8 mouse cellular contexts compared by ENCODE assay signal in the genomic region with DNA sequence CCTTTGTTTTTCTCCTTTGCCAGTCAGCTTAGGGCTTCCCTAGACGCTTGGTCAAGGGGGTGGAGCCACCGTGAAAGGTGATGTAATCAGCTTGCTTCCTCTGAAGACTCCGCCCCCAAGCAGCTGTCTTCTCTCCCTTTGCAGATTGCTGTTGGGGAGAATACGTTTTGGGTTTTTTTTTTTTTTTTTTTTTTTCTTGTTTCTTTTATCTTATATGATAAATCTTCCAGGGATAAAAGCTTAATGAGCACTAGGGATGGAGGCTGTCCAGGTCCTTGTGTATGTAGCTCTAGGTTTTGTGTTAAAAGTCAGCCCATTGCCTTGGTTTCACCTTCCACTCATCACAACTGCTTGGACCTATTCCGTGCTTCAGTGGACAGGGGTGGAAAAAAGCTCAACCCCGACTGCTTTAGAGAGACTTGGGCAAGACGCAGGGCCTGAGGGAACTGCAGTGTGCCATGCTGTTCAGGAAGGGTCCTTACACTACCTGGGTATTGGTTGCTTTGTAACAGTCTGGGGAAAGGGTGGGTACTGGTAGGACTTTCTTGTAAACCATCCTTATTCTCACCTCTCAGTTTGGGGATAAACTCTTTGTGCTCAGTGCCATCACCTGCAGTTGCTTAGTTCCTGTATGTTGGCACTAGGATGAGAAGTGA. TPM values are rescaled to one million over a fixed set of nuclear protein-coding genes. Genes with fewer than 3 reads are reported as not detected.
DNase-seq lines count a peak whose midpoint lies in the region; ATAC-seq and TF ChIP-seq lines count a peak whose summit lies in the region.

No protein-coding gene starts in this region.

- WGBS in hindbrain, embryonic 14.5 days, result 3% methylated on average over 7 of the region's 7 CpGs

- POLR2A ChIA-PET in Patski (lab: Charles Lee), result interaction anchor here (0.5 to 1.5 kb wide), 11 partner anchors 12 to 343 kb away, joined by 3 to 5 read pairs (median 4); a partner anchor contains a TSS

- peak; percentile 82 for DNase-seq in Patski (ENCODE audit: low read depth, low spot score)
- DNase-seq in cerebellum, postnatal 14 days, result peak; percentile 97 to 98
- peak; percentile 92 for DNase-seq in frontal cortex, postnatal 14 days (ENCODE audit: low spot score in 2 of 2)
- DNase-seq in hindbrain, embryonic 14.5 days (ENCODE audit: low spot score), result peak; percentile 96
- peak; percentile 90 to 91 for DNase-seq in layer of hippocampus, postnatal 36 days
- peak; percentile 99 for DNase-seq in lung, postnatal 36 days
- peak; percentile 98 for DNase-seq in retina, postnatal 1 day
- peak; percentile 81 to 89 for DNase-seq in urinary bladder, adult 18-20 months (ENCODE audit: low spot score in 2 of 2)

- in situ Hi-C loops in Patski (cut with MboI; ENCODE audit: low pct_unique_long_range_greater_than_20kb), result loop anchor here (5.0 to 25.0 kb wide), 2 partner anchors 82 to 1807 kb away; a partner anchor contains a TSS

- H3K36me3 ChIP-seq in hindbrain, embryonic 14.5 days (replicated peaks; ENCODE audit: control insufficient read depth, insufficient read depth), result peaks cover 19% of the 10 kb centered on the region

- H3K27me3 ChIP-seq in Patski, result no peaks in the 10 kb centered on the region
- H3K27me3 ChIP-seq in hindbrain, embryonic 14.5 days (ENCODE audit: control insufficient read depth, insufficient read depth, low read length), result no peaks in the 10 kb centered on the region

- peak overlapping the region; percentile 64 for H3K4me3 ChIP-seq in hindbrain, embryonic 14.5 days (replicated peaks; ENCODE audit: low read length)

- peak overlapping the region; percentile 97 for H3K4me2 ChIP-seq in hindbrain, embryonic 14.5 days (replicated peaks)

- peak overlapping the region; percentile 99 for H3K27ac ChIP-seq in hindbrain, embryonic 14.5 days

- H3K9me3 ChIP-seq in hindbrain, embryonic 14.5 days (ENCODE audit: control insufficient read depth, low read length), result no peaks in the 10 kb centered on the region

- no peak for TF ChIP-seq CTCF in Patski (IDR thresholded peaks at IDR 0.05)

- peak overlapping the region; percentile 98 for H3K9ac ChIP-seq in hindbrain, embryonic 14.5 days

- CTCF ChIA-PET in Patski (lab: Charles Lee), result interaction anchor here (2.3 to 2.6 kb wide), 2 partner anchors 12 to 75 kb away, joined by 5 to 11 read pairs; no protein-coding TSS in a partner anchor

- peaks cover 39% of the 10 kb centered on the region for H3K4me1 ChIP-seq in hindbrain, embryonic 14.5 days (replicated peaks; ENCODE audit: control insufficient read depth, insufficient read depth, low read length)

- peak; percentile 31 for ATAC-seq in Patski
- peak; percentile 41 for ATAC-seq in hindbrain, embryonic 14.5 days (ENCODE audit: low FRiP score)

RNA-seq across cellular contexts. Expression of a gene that starts 3.0 kb away (rescaled TPM):
- polyA plus RNA-seq in Patski (2021), result 41.2 TPM
- 34.8 and 37.9 TPM in 2 replicates for polyA plus RNA-seq in hindbrain, embryonic 14.5 days (2014; fragmentation: Nextera tagmentation; extraction: Ambion mirVana)
- 10 to 100 TPM; 78.6 to 82.8 TPM for total RNA-seq in layer of hippocampus, postnatal 36 days (2021)

RNA-seq across cellular contexts. Expression of a gene that starts 3.0 kb away (rescaled TPM):
- polyA plus RNA-seq in Patski (2021), result 83.0 TPM
- 61.4 and 63.6 TPM in 2 replicates for polyA plus RNA-seq in hindbrain, embryonic 14.5 days (2014; fragmentation: Nextera tagmentation; extraction: Ambion mirVana)
- 10 to 100 TPM; 37.0 to 39.3 TPM for total RNA-seq in layer of hippocampus, postnatal 36 days (2021)

RNA-seq across cellular contexts. Expression of a gene that starts 9.3 kb away (rescaled TPM):
- 42.6 TPM for polyA plus RNA-seq in Patski (2021)
- 387 and 408 TPM in 2 replicates for polyA plus RNA-seq in hindbrain, embryonic 14.5 days (2014; fragmentation: Nextera tagmentation; extraction: Ambion mirVana)
- total RNA-seq in layer of hippocampus, postnatal 36 days (2021), result 10 to 100 TPM; 60.6 to 61.7 TPM

RNA-seq across cellular contexts. Expression of a gene that starts 22.0 kb away (rescaled TPM):
- polyA plus RNA-seq in Patski (2021), result 61.5 TPM
- 55.3 and 57.5 TPM in 2 replicates for polyA plus RNA-seq in hindbrain, embryonic 14.5 days (2014; fragmentation: Nextera tagmentation; extraction: Ambion mirVana)
- 10 to 100 TPM; 56.3 to 57.9 TPM for total RNA-seq in layer of hippocampus, postnatal 36 days (2021)

RNA-seq across cellular contexts. Expression of a gene that starts 39.6 kb away (rescaled TPM):
- polyA plus RNA-seq in Patski (2021), result 68.9 TPM
- 25.8 and 29.0 TPM in 2 replicates for polyA plus RNA-seq in hindbrain, embryonic 14.5 days (2014; fragmentation: Nextera tagmentation; extraction: Ambion mirVana)
- 10 to 100 TPM; 32.0 to 37.4 TPM for total RNA-seq in layer of hippocampus, postnatal 36 days (2021)

Comparison
In these comparisons a context has a peak if more than half of its experiments do, and no peak if none do; other contexts are left out.
1. Peak in every context shown above with its lines: DNase-seq, ATAC-seq, H3K4me3 ChIP-seq and H3K27ac ChIP-seq.